Mouse (Mus musculus) spleen, adult 2 months (tissue): ENCODE results near the gene Mical3. TPM values are rescaled to one million over a fixed set of nuclear protein-coding genes. Genes with fewer than 3 reads are reported as not detected.

ENCODE experiments used
- DNase-seq, 2 experiments: peaks; one replicate each; pipeline versions ENCODE4 v3.0.0 to v3.0.0-alpha.2; 2012 to 2021; ENCODE audit warnings: low spot score in 2 of 2, low read depth in 1 of 2
- H3K27ac ChIP-seq: fragments of 200-500 bp; 2 replicates; pipeline ENCODE4 v1.5.1; 2012; ENCODE audit warnings: low read length, inconsistent platforms; ENCODE audit not compliant: insufficient read depth
- H3K27me3 ChIP-seq: fragments of 200-500 bp; 2 replicates; pipeline ENCODE4 v1.6.1; 2012; ENCODE audit warnings: mild to moderate bottlenecking, moderate library complexity, low read length, inconsistent platforms; ENCODE audit not compliant: control insufficient read depth, insufficient read depth
- H3K36me3 ChIP-seq: fragments of 200-500 bp; 2 replicates; pipeline ENCODE4 v1.6.1; 2012; ENCODE audit warnings: mild to moderate bottlenecking, low read length, inconsistent platforms; ENCODE audit not compliant: control insufficient read depth, insufficient read depth
- H3K4me1 ChIP-seq: fragments of 200-500 bp; 2 replicates; pipeline ENCODE4 v1.6.1; 2011; ENCODE audit warnings: inconsistent platforms; ENCODE audit not compliant: control insufficient read depth, insufficient read depth, insufficient read length
- H3K4me3 ChIP-seq: fragments of 200-500 bp; 2 replicates; pipeline ENCODE4 v1.5.1; 2011; ENCODE audit warnings: mild to moderate bottlenecking, inconsistent platforms; ENCODE audit not compliant: insufficient read depth, insufficient read length; ENCODE audit errors: extremely low read depth
- CTCF ChIP-seq: fragments of 200-500 bp; IDR thresholded peaks from 2 replicates; pipeline ENCODE4 v1.5.1; 2011; ENCODE audit warnings: mild to moderate bottlenecking, inconsistent platforms; ENCODE audit not compliant: insufficient read depth, insufficient read length, insufficient replicate concordance; ENCODE audit errors: extremely low read depth
- POLR2A ChIP-seq: fragments of 200-500 bp; IDR thresholded peaks from 2 replicates; pipeline ENCODE4 v1.6.1; 2011; ENCODE audit warnings: low read depth, low read length, inconsistent platforms
- WGBS: fragments of 180-500 bp; shearing (Covaris S2); methylation state at CpG from one replicate; pipeline ENCODE4 v1.1.7; 2018; 5-methylcytosine and 5-hydroxymethylcytosine counted together
- polyA plus RNA-seq: library from polyadenylated mRNA; depleted of rRNA; stranded (reverse); fragments of >200 nt; gene quantifications from 2 replicates; pipeline ENCODE4 v1.2.3, GENCODE M21; 2012

The Mical3 gene
- polyA plus RNA-seq, 1 experiment, result 11.2 TPM

GRCm38 (mm10) chr6:121004959-121005358 lies 125.8 kb downstream of the Mical3 start:
- Histone ChIP-seq H3K27ac (no peak overlapping the region), H3K27me3 (no peaks in the 10 kb centered on the region), H3K4me3 (no peak overlapping the region), H3K4me1 (no peaks in the 10 kb centered on the region), H3K36me3 (peaks cover 3% of the 10 kb centered on the region; the same call in 1 of the 2 replicates)
- no peak for TF ChIP-seq CTCF
- TF ChIP-seq POLR2A, result no peak
- 79% methylated on average over 4 of the region's 4 CpGs for WGBS
- no peak for DNase-seq

- 92% methylated on average over 3 of the region's 3 CpGs for WGBS
- H3K27ac ChIP-seq, result no peak overlapping the region
- H3K27me3 ChIP-seq, result no peaks in the 10 kb centered on the region
- H3K4me1 ChIP-seq, result no peaks in the 10 kb centered on the region
- no peak overlapping the region for H3K4me3 ChIP-seq
- H3K36me3 ChIP-seq, result peaks cover 3% of the 10 kb centered on the region
- no peak for TF ChIP-seq POLR2A
- TF ChIP-seq CTCF, result no peak
- no peak for DNase-seq
These were observed 127.8 kb downstream of the Mical3 start for GRCm38 (mm10) chr6:121002952-121003351.

- Histone ChIP-seq H3K4me3 (no peak overlapping the region), H3K27ac (no peak overlapping the region), H3K27me3 (no peaks in the 10 kb centered on the region), H3K4me1 (no peaks in the 10 kb centered on the region), H3K36me3 (peaks cover 3% of the 10 kb centered on the region)
- WGBS, result 96% methylated on average over 8 of the region's 8 CpGs
- no peak for TF ChIP-seq POLR2A
- TF ChIP-seq CTCF, result no peak
- no peak for DNase-seq
These were observed 130.8 kb downstream of the Mical3 start for GRCm38 (mm10) chr6:120999860-121000526.

GRCm38 (mm10) chr6:120999087-120999486 lies 131.7 kb downstream of the Mical3 start:
- H3K27me3 ChIP-seq, result no peaks in the 10 kb centered on the region
- TF ChIP-seq CTCF (no peak), POLR2A (no peak)
- WGBS, result 98% methylated on average over 5 of the region's 5 CpGs
- no peak for DNase-seq
- H3K4me1 ChIP-seq, result no peaks in the 10 kb centered on the region
- H3K36me3 ChIP-seq, result peaks cover 3% of the 10 kb centered on the region
- H3K27ac ChIP-seq, result no peak overlapping the region
- no peak overlapping the region for H3K4me3 ChIP-seq

- TF ChIP-seq POLR2A (no peak), CTCF (no peak)
- 96% methylated on average over 6 of the region's 6 CpGs for WGBS
- Histone ChIP-seq H3K27ac (no peak overlapping the region), H3K4me3 (no peak overlapping the region), H3K4me1 (no peaks in the 10 kb centered on the region), H3K27me3 (no peaks in the 10 kb centered on the region), H3K36me3 (peaks cover 3% of the 10 kb centered on the region)
- no peak for DNase-seq
These were observed 134.2 kb downstream of the Mical3 start for GRCm38 (mm10) chr6:120996607-120997006.

- WGBS, result 73% methylated on average over 9 of the region's 9 CpGs
- DNase-seq, result no peak
- no peak overlapping the region for H3K4me3 ChIP-seq
- TF ChIP-seq POLR2A (no peak), CTCF (no peak)
- no peak overlapping the region for H3K27ac ChIP-seq
- no peaks in the 10 kb centered on the region; the same call in 1 of the 2 replicates for H3K36me3 ChIP-seq
- no peaks in the 10 kb centered on the region for H3K4me1 ChIP-seq
- H3K27me3 ChIP-seq, result no peaks in the 10 kb centered on the region
These were observed 135.3 kb downstream of the Mical3 start for GRCm38 (mm10) chr6:120995541-120995940.

GRCm38 (mm10) chr6:120991857-120992256 lies 138.9 kb downstream of the Mical3 start:
- H3K27ac ChIP-seq, result no peak overlapping the region
- no peak overlapping the region for H3K4me3 ChIP-seq
- DNase-seq, result no peak
- TF ChIP-seq CTCF (no peak), POLR2A (no peak)
- no peaks in the 10 kb centered on the region for H3K4me1 ChIP-seq
- WGBS, result 82% methylated on average over 6 of the region's 6 CpGs
- no peaks in the 10 kb centered on the region for H3K36me3 ChIP-seq
- no peaks in the 10 kb centered on the region for H3K27me3 ChIP-seq
